8 mouse cellular contexts compared by ENCODE assay signal in genomic region chr13:60427755-60428385, GRCm38 (mm10).
DNase-seq lines count a peak whose midpoint lies in the region; ATAC-seq and TF ChIP-seq lines count a peak whose summit lies in the region.

No protein-coding gene starts in this region.

- DNase-seq in gastrocnemius, adult 2 months, result peak; percentile 66
- DNase-seq in gastrocnemius, postnatal 4 days (ENCODE audit: low spot score in 2 of 2), result no peak
- DNase-seq in forebrain, embryonic 11.5 days (ENCODE audit: low spot score), result peak; percentile 41
- no peak for DNase-seq in left cerebral cortex, postnatal 25 days (ENCODE audit: low spot score in 2 of 2)
- no peak for DNase-seq in left cerebral cortex, postnatal 10 days (ENCODE audit: extremely low spot score in 1 of 2, low spot score in 2 of 2)
- DNase-seq in ovary, postnatal 14 days (ENCODE audit: low spot score), result no peak

- H3K9me3 ChIP-seq in forebrain, embryonic 11.5 days (ENCODE audit: control insufficient read depth, low read length), result no peaks in the 10 kb centered on the region; the same call in 1 of the 2 replicates
- H3K9me3 ChIP-seq in hindbrain, embryonic 15.5 days, result no peaks in the 10 kb centered on the region
- H3K9me3 ChIP-seq in midbrain, embryonic 16.5 days (replicated peaks; ENCODE audit: control insufficient read depth, low read length, poor library complexity, severe bottlenecking), result no peaks in the 10 kb centered on the region

- no peaks in the 10 kb centered on the region for H3K27me3 ChIP-seq in forebrain, embryonic 11.5 days (ENCODE audit: control insufficient read depth, insufficient read depth, low read length)
- no peaks in the 10 kb centered on the region for H3K27me3 ChIP-seq in hindbrain, embryonic 15.5 days
- H3K27me3 ChIP-seq in midbrain, embryonic 16.5 days (ENCODE audit: control insufficient read depth, insufficient read depth, low read depth, low read length), result no peaks in the 10 kb centered on the region

- ATAC-seq in forebrain, embryonic 11.5 days (replicated peaks; ENCODE audit: low FRiP score), result no peak
- ATAC-seq in hindbrain, embryonic 15.5 days (ENCODE audit: low FRiP score, low read depth), result no peak
- ATAC-seq in midbrain, embryonic 16.5 days, result no peak

- TF ChIP-seq CTCF in gastrocnemius, adult 2 months (IDR thresholded peaks at IDR 0.05), result no peak

- peaks cover 6% of the 10 kb centered on the region for H3K4me1 ChIP-seq in forebrain, embryonic 11.5 days (replicated peaks; ENCODE audit: control insufficient read depth, insufficient read depth, low read length)
- no peaks in the 10 kb centered on the region; the same call in 1 of the 2 replicates for H3K4me1 ChIP-seq in hindbrain, embryonic 15.5 days (replicated peaks)
- H3K4me1 ChIP-seq in midbrain, embryonic 16.5 days (ENCODE audit: control insufficient read depth, insufficient read depth, low read length), result peaks cover 4% of the 10 kb centered on the region

- no peak overlapping the region for H3K4me2 ChIP-seq in forebrain, embryonic 11.5 days (ENCODE audit: low read depth, low read length, severe bottlenecking)
- peak overlapping the region; percentile 20 for H3K4me2 ChIP-seq in hindbrain, embryonic 15.5 days
- H3K4me2 ChIP-seq in midbrain, embryonic 16.5 days (ENCODE audit: low read length), result peak overlapping the region; percentile 2; the same call in 1 of the 2 replicates

- 32% methylated on average over 12 of the region's 12 CpGs for WGBS in forebrain, embryonic 11.5 days
- 26% methylated on average over 12 of the region's 12 CpGs for WGBS in hindbrain, embryonic 15.5 days
- 27% methylated on average over 12 of the region's 12 CpGs for WGBS in midbrain, embryonic 16.5 days

- intact Hi-C loops in gastrocnemius, adult 2 months (cut with DNase I), result no loop called here
- intact Hi-C loops in left cerebral cortex, postnatal 25 days (cut with DNase I), result no loop called here
- intact Hi-C loops in left cerebral cortex, postnatal 10 days (cut with DNase I), result no loop called here

- H3K36me3 ChIP-seq in forebrain, embryonic 11.5 days (ENCODE audit: control insufficient read depth, insufficient read depth, low read length), result no peaks in the 10 kb centered on the region
- no peaks in the 10 kb centered on the region for H3K36me3 ChIP-seq in hindbrain, embryonic 15.5 days
- no peaks in the 10 kb centered on the region for H3K36me3 ChIP-seq in midbrain, embryonic 16.5 days (ENCODE audit: control insufficient read depth, insufficient read depth, low read length)

- H3K9ac ChIP-seq in forebrain, embryonic 11.5 days (ENCODE audit: low read length), result no peak overlapping the region
- no peak overlapping the region for H3K9ac ChIP-seq in hindbrain, embryonic 15.5 days
- no peak overlapping the region for H3K9ac ChIP-seq in midbrain, embryonic 16.5 days (ENCODE audit: low read depth, low read length)

- peak overlapping the region; percentile 75 for H3K27ac ChIP-seq in gastrocnemius, adult 2 months
- no peak overlapping the region for H3K27ac ChIP-seq in forebrain, embryonic 11.5 days (ENCODE audit: low read depth, low read length)
- no peak overlapping the region for H3K27ac ChIP-seq in hindbrain, embryonic 15.5 days (replicated peaks)
- no peak overlapping the region for H3K27ac ChIP-seq in midbrain, embryonic 16.5 days (ENCODE audit: low read length)

- H3K4me3 ChIP-seq in gastrocnemius, adult 2 months, result peak overlapping the region; percentile 50
- H3K4me3 ChIP-seq in forebrain, embryonic 11.5 days (ENCODE audit: low read depth, low read length), result no peak overlapping the region
- no peak overlapping the region for H3K4me3 ChIP-seq in hindbrain, embryonic 15.5 days
- no peak overlapping the region for H3K4me3 ChIP-seq in midbrain, embryonic 16.5 days (ENCODE audit: low read depth, low read length)

Comparison
In these comparisons a context has a peak if more than half of its experiments do, and no peak if none do; other contexts are left out.
1. DNase-seq: peak in gastrocnemius, adult 2 months (single experiment) and forebrain, embryonic 11.5 days (single experiment); none in gastrocnemius, postnatal 4 days (0 of 2), left cerebral cortex, postnatal 25 days (0 of 2), left cerebral cortex, postnatal 10 days (0 of 2) and ovary, postnatal 14 days (single experiment).